Mouse (Mus musculus) midbrain, embryonic 14.5 days (tissue): ENCODE measurements around the gene Tsen34. TPM values are rescaled to one million over a fixed set of nuclear protein-coding genes. Genes with fewer than 3 reads are reported as not detected.
"Not testable (repeated sequence)": the region's sequence is repeated elsewhere in the genome, so short reads cannot be mapped to it uniquely, and the experiment has no call there.

ENCODE experiments used
- ATAC-seq: fragments of 200-750 bp; cut with Nextera tagmentation; 2 replicates; pipeline ENCODE4 v1.8.0; 2017; ENCODE audit warnings: moderate number of reproducible peaks, moderate library complexity; ENCODE audit not compliant: low FRiP score, low TSS enrichment
- DNase-seq: peaks from one replicate; pipeline ENCODE4 v3.0.0-alpha.2; 2015
- H3K27ac ChIP-seq: fragments of 300-500 bp; sonication (generic); replicated peaks from 2 replicates; pipeline ENCODE4 v1.5.1; 2014; ENCODE audit warnings: mild to moderate bottlenecking, low read depth, low read length, moderate library complexity
- H3K27me3 ChIP-seq: fragments of 300-500 bp; sonication (generic); 2 replicates; pipeline ENCODE4 v1.6.1; 2014; ENCODE audit warnings: low read length, control low read depth, mixed read lengths; ENCODE audit not compliant: control insufficient read depth, insufficient read depth
- H3K36me3 ChIP-seq: fragments of 300-500 bp; sonication (generic); 2 replicates; pipeline ENCODE4 v1.6.1; 2014; ENCODE audit warnings: low read length, control low read depth; ENCODE audit not compliant: control insufficient read depth, insufficient read depth
- H3K4me1 ChIP-seq: fragments of 300-500 bp; sonication (generic); 2 replicates; pipeline ENCODE4 v1.6.1; 2014; ENCODE audit warnings: mild to moderate bottlenecking, antibody characterized with exemption, low read length, control low read depth; ENCODE audit not compliant: control insufficient read depth, insufficient read depth
- H3K4me2 ChIP-seq: fragments of 300-500 bp; sonication (generic); 2 replicates; pipeline ENCODE4 v1.6.1; 2014; ENCODE audit warnings: mild to moderate bottlenecking, low read length, moderate library complexity
- H3K4me3 ChIP-seq: fragments of 300-500 bp; sonication (generic); replicated peaks from 2 replicates; pipeline ENCODE4 v1.5.1; 2014; ENCODE audit warnings: low read depth, low read length
- H3K9ac ChIP-seq: fragments of 300-500 bp; sonication (generic); replicated peaks from 2 replicates; pipeline ENCODE4 v1.6.1; 2014; ENCODE audit warnings: mild to moderate bottlenecking, low read length, moderate library complexity
- H3K9me3 ChIP-seq: fragments of 300-500 bp; sonication (generic); 2 replicates; pipeline ENCODE4 v1.6.1; 2016; ENCODE audit warnings: low read length, control low read depth, mixed read lengths; ENCODE audit not compliant: control insufficient read depth
- WGBS: fragments of 180-500 bp; shearing (Covaris S2); extraction: QIAGEN DNeasy Blood & Tissue Kit; methylation state at CpG from one replicate; pipeline ENCODE4 v1.1.7; 2014; 5-methylcytosine and 5-hydroxymethylcytosine counted together
- microRNA-seq: library from miRNA; unstranded; fragments of <30 nt; microRNA quantifications from one replicate; pipeline ENCODE4, GENCODE M21; 2016
- polyA plus RNA-seq: library from polyadenylated mRNA; unstranded; fragments of >200 nt; fragmentation: Nextera tagmentation; extraction: Ambion mirVana; gene quantifications from 2 replicates; pipeline ENCODE4 v1.2.1, GENCODE M21; 2014

Tsen34 gene
- polyA plus RNA-seq, 1 experiment from 2014 or later: 232 TPM

GRCm38 (mm10) chr7:3725459-3725858 is 32.8 kb downstream of the Tsen34 start:
- not testable (repeated sequence) for H3K4me3 ChIP-seq, H3K9me3 ChIP-seq, H3K27me3 ChIP-seq, H3K27ac ChIP-seq, H3K9ac ChIP-seq, H3K4me2 ChIP-seq, DNase-seq, H3K4me1 ChIP-seq, H3K36me3 ChIP-seq, ATAC-seq

DNA sequence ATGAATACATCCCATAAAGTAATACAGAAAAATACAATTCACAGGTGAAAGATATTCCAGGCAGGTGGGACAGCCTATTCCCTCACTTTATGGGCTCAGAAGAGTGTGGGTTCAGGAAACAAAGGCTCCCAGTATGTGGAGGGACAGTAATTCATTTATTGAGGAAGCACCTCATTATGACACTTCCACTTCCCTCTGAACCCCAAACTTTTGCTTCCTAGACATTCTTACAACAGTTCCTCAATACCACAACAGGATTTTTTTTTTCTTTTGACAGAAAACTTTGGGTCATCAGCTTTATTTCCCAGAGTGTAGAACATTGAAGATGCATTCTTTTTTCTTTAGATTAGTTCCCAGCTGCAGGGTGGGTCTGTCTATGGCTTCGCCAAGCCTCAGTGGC is 40.0 kb downstream of the Tsen34 start:
- H3K9ac ChIP-seq, H3K4me3 ChIP-seq, DNase-seq, H3K36me3 ChIP-seq, H3K27ac ChIP-seq, ATAC-seq, H3K9me3 ChIP-seq, H3K4me1 ChIP-seq, H3K4me2 ChIP-seq, H3K27me3 ChIP-seq: not testable (repeated sequence)
- WGBS: no CpG with 5 or more reads among the region's 1 CpGs

Small RNAs within 50 kb of the gene (microRNA-seq; reads per million reads assigned to microRNA genes)
- 5.7 reads per million, percentile 28 among the genes with 10 or more reads in this experiment for gene Mir3572

Other genes starting within 250 kb of the Tsen34 start
- not detected in 2 replicates for gene Tarm1, start 190.2 kb upstream of the Tsen34 start, polyA plus RNA-seq
- 0.26 and 0.63 TPM in 2 replicates for gene Oscar, start 76.7 kb upstream of the Tsen34 start, polyA plus RNA-seq
- 432 and 586 TPM in 2 replicates for gene Ndufa3, start 75.5 kb upstream of the Tsen34 start, polyA plus RNA-seq
- 30.4 and 38.5 TPM in 2 replicates for gene Tfpt, start 62.9 kb upstream of the Tsen34 start, polyA plus RNA-seq
- gene Prpf31, start 62.9 kb upstream of the Tsen34 start, polyA plus RNA-seq: 71.0 and 82.7 TPM in 2 replicates
- 36.6 and 51.2 TPM in 2 replicates for gene Cnot3, start 47.6 kb upstream of the Tsen34 start, polyA plus RNA-seq
- 10.6 TPM in 2 replicates for gene Leng1, start 27.0 kb upstream of the Tsen34 start, polyA plus RNA-seq
- 3.0 and 3.2 TPM in 2 replicates for gene Tmc4, start 15.3 kb upstream of the Tsen34 start, polyA plus RNA-seq
- 70.6 and 70.7 TPM in 2 replicates for gene Mboat7, start 660 bp downstream of the Tsen34 start, polyA plus RNA-seq
- gene Rps9, start 11.1 kb downstream of the Tsen34 start, polyA plus RNA-seq: 857 and 868 TPM in 2 replicates
- gene Pirb, start 27.5 kb downstream of the Tsen34 start, polyA plus RNA-seq: 0.11 and 0.34 TPM in 2 replicates
- not detected in 2 replicates for gene Gm15448, start 132.8 kb downstream of the Tsen34 start, polyA plus RNA-seq
- gene Pira2, start 152.2 kb downstream of the Tsen34 start, polyA plus RNA-seq: 0.12 TPM in 1 of 2 replicates, not detected in the other
- gene Gm14548, start 205.3 kb downstream of the Tsen34 start, polyA plus RNA-seq: not detected in 2 replicates
- gene Lilra6, start 222.6 kb downstream of the Tsen34 start, polyA plus RNA-seq: not detected in 2 replicates